Mouse (Mus musculus) hematopoietic stem cell, adult 5-6 weeks (primary cell): ENCODE measurements around the gene Nkain2. TPM values are rescaled to one million over a fixed set of nuclear protein-coding genes. Genes with fewer than 3 reads are reported as not detected.
"Not testable (repeated sequence)": the region's sequence is repeated elsewhere in the genome, so short reads cannot be mapped to it uniquely, and the experiment has no call there.

Source experiments
- ATAC-seq, 2 experiments: fragments of 125-278 bp in 1 of 2; replicated peaks in 1 of 2; 2 replicates each; pipeline ENCODE4 v1.8.0; 2016 to 2017; ENCODE audit warnings: inconsistent platforms in 2 of 2, mild to moderate bottlenecking in 2 of 2, moderate number of reproducible peaks in 2 of 2, low read depth in 1 of 2, moderate TSS enrichment in 1 of 2; ENCODE audit not compliant: low FRiP score in 2 of 2, poor library complexity in 2 of 2, severe bottlenecking in 2 of 2, insufficient read depth in 1 of 2, low TSS enrichment in 1 of 2
- total RNA-seq: library from RNA; stranded (forward); fragments of 172-1452, 232-1000 nt; gene quantifications from 2 replicates; pipeline ENCODE4 v1.2.3, GENCODE M21; 2017

The Nkain2 gene
- total RNA-seq, result not detected in 2 replicates

DNA sequence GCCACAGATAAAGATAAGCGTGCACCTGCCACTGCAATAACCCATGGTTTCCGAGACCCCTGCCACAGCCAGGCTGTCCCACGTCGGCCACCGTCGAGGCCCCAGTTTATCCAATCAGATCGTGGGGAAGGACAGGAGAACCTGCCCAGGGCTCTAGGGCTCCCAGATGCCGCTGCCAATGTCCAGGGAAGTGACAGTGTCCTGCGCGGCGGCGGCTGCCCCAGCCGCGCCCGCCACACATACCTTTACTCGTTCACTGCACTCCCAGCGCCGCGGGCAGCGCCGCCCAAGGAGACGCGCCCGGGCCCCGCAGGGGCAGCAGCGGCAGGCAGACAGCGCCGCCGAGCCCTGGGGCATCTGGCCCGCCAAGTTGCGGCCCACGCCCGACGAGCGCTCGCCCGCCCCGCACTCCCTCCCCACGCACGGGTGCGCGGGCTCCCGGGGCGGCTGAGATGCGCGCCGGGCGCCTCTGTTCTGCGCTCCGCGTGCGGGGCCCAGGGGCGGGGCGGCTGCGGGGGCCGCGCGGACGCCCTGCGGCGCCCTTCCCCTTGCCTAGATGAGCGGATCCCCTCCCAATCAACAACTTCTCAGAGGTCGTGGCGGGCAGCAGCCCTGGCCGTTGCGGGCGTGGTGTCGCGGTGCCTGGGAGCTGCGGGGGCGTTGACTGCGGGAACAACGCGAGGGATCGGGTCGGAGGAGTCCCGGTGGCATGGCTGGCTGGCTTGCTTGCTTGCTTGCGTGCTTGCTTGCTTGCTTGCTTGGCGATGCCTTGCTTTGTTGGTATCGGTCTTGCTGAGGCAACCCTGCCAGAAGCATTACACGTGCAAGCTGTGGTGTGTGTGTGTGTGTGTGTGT, at the start of gene Nkain2:
Nkain2 (minus strand) TSS at position 811 of the 855 bp plus-strand sequence.
- peak in 1 of 2 experiments; percentile 36; a peak in 1 of 4 replicates for ATAC-seq

DNA sequence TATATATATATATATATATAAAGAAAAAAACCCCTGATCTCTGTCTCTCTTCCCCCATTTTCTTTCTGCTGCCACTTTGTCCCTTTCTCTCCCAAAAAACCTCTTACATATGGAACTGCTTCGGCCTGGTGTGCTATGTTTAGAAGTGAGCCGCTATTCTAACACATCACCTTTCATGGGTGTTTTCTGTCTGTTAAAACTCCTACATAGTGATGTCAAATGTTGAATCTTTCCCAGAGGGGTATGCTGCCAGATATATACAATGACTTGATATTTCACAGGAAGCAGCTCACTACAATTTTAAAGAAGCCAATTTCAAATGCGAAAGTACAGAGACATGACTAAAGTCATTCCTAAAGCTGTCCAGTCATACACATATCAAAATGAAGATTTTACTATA, 49.6 kb upstream of the Nkain2 start:
- ATAC-seq, result no peak

DNA sequence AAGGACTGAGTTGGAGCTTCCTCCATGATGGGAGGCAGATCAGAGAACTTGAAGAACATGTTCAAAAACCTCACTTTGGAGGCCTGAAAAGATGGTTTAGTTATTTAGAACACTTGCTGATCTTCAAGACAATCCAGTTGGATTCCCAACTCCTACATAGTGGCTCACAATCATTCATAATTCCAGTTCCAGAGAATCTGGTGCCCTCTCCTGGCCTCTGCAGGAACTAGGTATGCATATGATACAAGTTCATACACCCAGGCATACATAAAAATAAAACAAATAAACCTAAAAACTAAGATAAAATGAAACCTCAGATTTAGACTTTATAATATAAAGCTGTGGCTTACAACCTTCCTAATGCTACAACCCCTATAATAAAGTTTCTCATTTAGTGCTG, 4.8 kb upstream of the Nkain2 start:
- no peak for ATAC-seq

DNA sequence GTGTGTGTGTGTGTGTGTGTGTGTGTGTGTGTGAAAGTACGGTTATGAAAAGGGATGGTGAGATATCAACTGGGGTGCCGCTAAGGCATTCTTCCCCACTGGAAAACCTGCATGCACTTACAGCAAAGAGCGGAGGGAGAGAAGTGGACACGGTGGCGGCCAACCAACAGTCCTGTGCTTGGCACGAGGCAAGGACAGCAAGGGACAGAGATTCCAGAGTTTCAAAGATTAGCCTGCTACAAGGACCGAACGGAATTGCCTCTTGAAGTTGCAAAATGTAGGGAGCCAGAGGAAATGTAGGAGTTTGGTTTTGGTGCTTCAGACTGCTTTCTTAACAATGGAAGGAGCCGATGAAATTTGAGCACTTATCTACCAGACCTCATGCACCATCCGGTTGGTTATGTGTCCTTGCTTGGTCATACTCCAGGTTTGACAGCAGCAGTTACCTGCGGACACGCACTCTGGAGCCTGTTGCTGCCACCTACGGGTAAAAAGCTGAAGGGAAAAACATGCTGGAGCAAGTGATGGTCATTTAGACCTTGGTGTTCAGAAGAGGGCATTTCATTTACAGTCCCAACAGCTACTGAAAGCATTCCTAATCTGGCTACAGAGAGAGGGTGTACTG, 357 bp upstream of the Nkain2 start:
- peak; percentile 37 to 48; a peak in 2 of 4 replicates for ATAC-seq

DNA sequence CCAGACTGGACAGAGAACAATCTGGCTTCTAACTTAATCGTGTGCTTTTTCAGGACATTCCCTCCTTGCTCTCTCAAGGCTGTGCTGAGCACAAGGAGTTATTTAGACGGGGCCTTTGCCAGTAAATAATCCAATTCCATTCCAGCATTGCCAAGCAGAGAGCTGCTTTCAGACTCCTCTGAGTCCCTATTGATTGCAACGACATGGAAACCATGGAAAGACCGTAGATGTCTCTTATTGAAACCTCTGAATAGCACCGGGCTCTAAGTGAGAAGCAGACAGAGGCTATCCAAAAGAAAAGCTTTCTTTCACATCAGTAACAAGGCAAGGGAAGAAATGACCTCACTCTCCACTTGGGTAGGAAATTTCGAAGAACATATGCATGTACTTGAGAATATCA, 8.3 kb downstream of the Nkain2 start:
- ATAC-seq, result no peak

DNA sequence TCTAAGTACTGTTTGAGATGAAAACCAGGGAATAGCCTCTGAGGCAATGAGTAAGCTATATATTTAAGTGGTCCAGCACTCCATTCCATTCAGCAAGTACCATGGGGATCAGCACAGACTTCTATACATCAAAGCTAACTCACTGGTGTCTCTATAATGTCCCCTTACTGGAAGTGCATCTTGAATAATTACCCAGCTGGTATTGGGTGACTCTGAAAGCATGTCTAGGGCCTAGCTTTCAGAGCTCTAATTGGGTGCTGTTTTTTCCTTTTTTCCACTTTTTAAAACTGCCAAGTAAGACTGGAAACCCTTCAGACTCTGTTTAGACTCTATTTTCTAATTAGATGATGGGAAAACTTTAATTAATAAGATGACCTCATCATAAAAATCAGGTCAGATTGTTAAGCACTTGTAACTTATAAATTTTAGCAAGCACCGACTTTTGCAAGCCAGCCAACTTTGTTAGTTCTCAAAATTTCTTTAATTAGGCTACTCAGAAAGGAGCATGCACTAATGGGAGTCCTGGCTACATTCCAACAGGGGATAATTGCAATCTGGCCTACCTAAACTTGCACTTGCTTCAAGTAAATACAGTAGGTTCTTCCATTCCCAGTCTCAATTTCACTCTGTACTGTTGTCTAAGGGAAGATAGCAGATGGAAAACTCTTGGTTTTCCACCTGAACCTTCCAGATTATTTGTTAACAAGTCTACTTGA, 19.4 kb downstream of the Nkain2 start:
- no peak for ATAC-seq

DNA sequence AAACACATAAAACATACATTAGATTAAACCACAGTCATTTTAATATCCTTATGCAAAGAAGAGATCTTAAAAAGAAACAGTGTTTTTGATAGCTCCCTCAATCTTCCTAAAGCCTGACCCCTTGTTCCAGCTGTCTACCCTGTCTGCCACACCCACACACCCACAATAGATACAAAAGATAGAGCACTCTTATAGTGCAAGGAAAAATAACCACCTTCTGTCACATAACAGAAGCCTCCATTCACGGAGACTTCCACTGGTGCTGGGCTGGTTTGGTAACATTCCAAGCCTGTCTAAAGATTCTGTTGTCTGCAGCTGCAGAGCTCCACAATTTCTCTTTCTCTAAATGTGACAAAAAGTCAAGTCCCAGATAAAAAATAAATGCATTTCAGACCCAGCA, 20.7 kb downstream of the Nkain2 start:
- ATAC-seq, result no peak

DNA sequence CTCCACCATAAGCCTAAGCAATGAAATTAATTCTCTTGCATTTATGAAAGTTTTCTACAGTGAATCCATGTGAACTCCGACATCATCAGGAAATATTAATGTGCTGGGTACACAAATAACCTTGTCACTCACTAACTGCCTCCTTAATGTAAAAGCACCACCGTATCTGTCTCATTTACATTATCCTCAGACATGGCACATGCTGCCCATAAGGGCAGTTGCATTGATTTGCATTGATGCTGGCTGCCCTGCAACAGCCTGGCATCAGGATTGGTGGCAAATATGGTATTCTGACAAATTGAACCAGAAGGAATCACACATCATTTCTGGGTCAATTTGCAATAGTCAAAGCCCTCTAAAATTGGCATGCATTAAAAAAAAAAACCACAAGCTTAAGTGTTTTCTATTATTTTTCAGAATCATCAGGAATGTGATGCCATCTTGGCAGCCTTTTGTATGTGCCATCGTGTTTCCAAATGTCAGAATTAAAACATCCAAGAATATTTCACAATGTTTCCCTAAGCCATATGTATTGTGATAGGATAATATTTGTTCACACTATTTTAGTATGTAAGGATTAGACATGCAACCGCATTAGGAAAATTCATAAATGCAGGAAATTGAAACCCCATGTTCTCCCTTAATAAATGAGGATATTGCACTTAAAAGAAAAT, 74.9 kb downstream of the Nkain2 start:
- ATAC-seq, result no peak

- ATAC-seq, result no peak
Observed at GRCm38 (mm10) chr10:32796215-32796614, 94.0 kb downstream of the Nkain2 start.

DNA sequence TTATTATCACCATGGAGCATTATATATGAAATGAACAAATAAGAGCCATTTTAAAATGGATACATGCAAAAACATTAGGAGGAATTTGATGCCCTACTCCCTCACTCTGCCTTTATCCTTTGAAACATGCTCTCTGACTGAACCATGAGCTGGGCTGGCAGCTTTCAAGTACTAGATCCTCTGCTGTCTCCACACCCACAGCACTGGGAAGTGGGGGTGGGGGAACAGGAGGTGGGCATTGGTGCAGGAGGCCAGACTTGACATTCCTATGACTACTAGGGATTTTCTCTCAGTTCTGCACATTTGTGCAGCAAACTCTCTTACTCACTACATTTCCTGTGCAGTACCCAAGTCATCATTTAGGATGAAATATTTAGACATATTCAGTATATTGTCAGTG, 99.7 kb downstream of the Nkain2 start:
- no peak for ATAC-seq

DNA sequence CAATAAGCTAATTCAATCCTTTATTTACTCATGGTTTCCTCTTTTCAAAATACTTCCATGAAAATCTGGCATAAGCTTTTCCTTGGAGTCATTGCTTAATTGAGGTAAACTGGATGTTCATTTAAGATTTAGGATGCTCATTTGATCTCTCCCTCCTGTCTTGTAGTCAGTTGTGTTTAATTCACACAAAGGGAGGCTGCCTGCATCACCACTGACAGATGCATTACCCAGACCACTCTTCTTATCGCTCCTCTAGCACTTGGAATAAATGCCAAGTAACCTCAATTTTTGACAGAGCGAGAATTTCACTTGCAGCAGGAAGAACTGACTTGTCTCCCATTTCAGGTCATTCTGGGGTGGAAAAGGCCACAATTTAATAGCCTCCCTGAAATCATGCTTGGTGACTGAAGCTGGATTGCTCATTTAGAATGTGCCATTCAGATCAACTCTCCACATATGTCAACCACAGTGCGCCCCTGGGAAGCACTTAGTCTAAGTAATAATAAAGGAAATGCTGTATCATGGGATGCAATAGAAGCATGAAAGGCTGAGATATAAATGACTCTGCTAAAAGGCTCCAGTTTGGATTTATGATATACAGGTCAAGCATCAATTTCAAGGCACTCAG, 107.4 kb downstream of the Nkain2 start:
- ATAC-seq, result no peak

GRCm38 (mm10) chr10:32738989-32739388, 151.3 kb downstream of the Nkain2 start:
- no peak for ATAC-seq

- ATAC-seq, result not testable (repeated sequence)
Observed at GRCm38 (mm10) chr10:32706579-32706978, 183.7 kb downstream of the Nkain2 start.

DNA sequence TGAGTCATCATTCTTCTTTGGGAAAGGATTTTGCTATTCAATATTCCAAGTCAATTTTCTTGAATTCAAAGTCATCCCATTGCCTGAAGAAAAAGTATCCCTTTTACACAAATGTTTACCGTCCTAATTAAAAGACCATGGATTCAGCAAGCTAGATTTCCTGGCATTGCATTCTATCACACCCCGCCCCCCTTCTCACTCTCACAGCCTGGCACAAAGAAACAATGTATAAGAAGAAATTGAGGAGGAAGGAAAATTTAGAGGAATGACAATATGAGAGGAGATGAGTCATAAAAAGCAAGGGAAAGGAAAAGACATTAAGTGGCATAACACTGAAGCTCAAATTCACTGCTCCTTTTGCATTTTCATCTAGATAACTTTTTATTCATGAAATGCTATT, 193.6 kb downstream of the Nkain2 start:
- ATAC-seq, result no peak

- ATAC-seq, result no peak
Observed at GRCm38 (mm10) chr10:32684548-32684947, 205.7 kb downstream of the Nkain2 start.

DNA sequence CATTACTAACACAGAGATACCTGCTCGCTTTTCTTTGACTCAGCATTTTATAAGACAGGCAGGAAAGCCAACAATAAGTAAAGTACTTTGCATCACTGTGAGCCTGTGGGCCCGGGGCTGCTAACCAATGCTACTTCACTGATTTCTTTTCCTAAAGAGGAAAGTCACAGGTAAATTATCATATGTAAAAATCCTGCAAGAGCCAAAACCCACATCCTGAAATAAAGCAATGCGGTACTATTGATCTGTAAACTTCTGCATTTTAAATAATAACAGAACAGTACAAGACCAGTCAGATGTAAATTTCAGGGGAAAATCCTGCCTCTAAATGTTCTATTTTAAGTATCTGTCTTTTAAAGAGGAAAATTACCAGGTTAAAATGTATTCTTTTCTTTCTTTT, 250.0 kb downstream of the Nkain2 start:
- ATAC-seq, result no peak

- ATAC-seq, result no peak
Observed at GRCm38 (mm10) chr10:32639173-32639572, 251.1 kb downstream of the Nkain2 start.
